ENCODE assay signal across 10 mouse cellular contexts in genomic region chr4:120120276-120120675, GRCm38 (mm10). TPM values are rescaled to one million over a fixed set of nuclear protein-coding genes. Genes with fewer than 3 reads are reported as not detected.
DNase-seq lines count a peak whose midpoint lies in the region; ATAC-seq and TF ChIP-seq lines count a peak whose summit lies in the region.
"Had no signal": no experiment of that assay in that cellular context is flagged by ENCODE, and none has a peak within 500 bp of the region (broad histone marks: within the 10 kb centered on the region; RNA-seq: fewer than 3 reads in every experiment).

No protein-coding gene starts in this region.

- ATAC-seq in neural tube, embryonic 13.5 days (ENCODE audit: low read depth), result peak; percentile 33; the same call in 1 of the 2 replicates
- no peak for ATAC-seq in monocyte, adult 5-6 weeks (replicated peaks; ENCODE audit: insufficient number of reproducible peaks, low FRiP score, low TSS enrichment, poor library complexity, severe bottlenecking)

- H3K36me3 ChIP-seq in spleen, adult 2 months (ENCODE audit: control insufficient read depth, insufficient read depth, low read length), result no peaks in the 10 kb centered on the region
- H3K36me3 ChIP-seq in neural tube, embryonic 13.5 days, result 0 out of 2 replicates have a peak, but pooled peaks cover 3% of the 10 kb centered on the region
- H3K36me3 ChIP-seq: midbrain, embryonic 12.5 days had no signal

- H3K4me2 ChIP-seq in neural tube, embryonic 13.5 days, result no peak overlapping the region
- H3K4me2 ChIP-seq: midbrain, embryonic 12.5 days had no signal

- H3K4me3 ChIP-seq in spleen, adult 2 months (ENCODE audit: extremely low read depth, insufficient read depth, insufficient read length), result no peak overlapping the region
- no peak overlapping the region for H3K4me3 ChIP-seq in cortical plate, adult 2 months (ENCODE audit: insufficient read depth, low read length)
- no peak overlapping the region for H3K4me3 ChIP-seq in neural tube, embryonic 13.5 days
- H3K4me3 ChIP-seq: midbrain, embryonic 12.5 days had no signal

- H3K9me3 ChIP-seq in neural tube, embryonic 13.5 days, result peaks cover 4% of the 10 kb centered on the region; the same call in 1 of the 2 replicates
- H3K9me3 ChIP-seq: midbrain, embryonic 12.5 days had no signal

- peak in 1 of 2 experiments; percentile 40 for DNase-seq in spleen, adult 2 months (ENCODE audit: low read depth in 1 of 2, low spot score in 2 of 2)
- DNase-seq in spleen, postnatal 14 days (ENCODE audit: low spot score in 2 of 2), result no peak
- peak; percentile 71 to 92 for DNase-seq in adrenal gland, adult (ENCODE audit: inconsistent age in 2 of 2, low spot score in 1 of 2)
- DNase-seq in heart, postnatal 4 days, result peak; percentile 85
- peak; percentile 27 for DNase-seq in layer of hippocampus, adult 9-10 months (ENCODE audit: low spot score)

- no peak overlapping the region for H3K27ac ChIP-seq in spleen, adult 2 months (ENCODE audit: insufficient read depth, low read length)
- H3K27ac ChIP-seq in cortical plate, adult 2 months (ENCODE audit: insufficient read depth, low read length), result no peak overlapping the region
- no peak overlapping the region for H3K27ac ChIP-seq in neural tube, embryonic 13.5 days (replicated peaks)
- H3K27ac ChIP-seq: midbrain, embryonic 12.5 days had no signal

- H3K9ac ChIP-seq in neural tube, embryonic 13.5 days, result no peak overlapping the region
- H3K9ac ChIP-seq: midbrain, embryonic 12.5 days had no signal

- no peaks in the 10 kb centered on the region for H3K4me1 ChIP-seq in spleen, adult 2 months (ENCODE audit: control insufficient read depth, insufficient read depth, insufficient read length)
- H3K4me1 ChIP-seq in cortical plate, adult 2 months (ENCODE audit: control insufficient read depth, insufficient read depth, low read length), result peaks cover 5% of the 10 kb centered on the region
- no peaks in the 10 kb centered on the region for H3K4me1 ChIP-seq in neural tube, embryonic 13.5 days (replicated peaks)
- H3K4me1 ChIP-seq: midbrain, embryonic 12.5 days had no signal

- H3K27me3 ChIP-seq in spleen, adult 2 months (ENCODE audit: control insufficient read depth, insufficient read depth, low read length), result no peaks in the 10 kb centered on the region
- no peaks in the 10 kb centered on the region for H3K27me3 ChIP-seq in neural tube, embryonic 13.5 days

- TF ChIP-seq POLR2A in spleen, adult 2 months (IDR thresholded peaks at IDR 0.05; ENCODE audit: low read depth, low read length), result no peak
- TF ChIP-seq POLR2A in cortical plate, adult 2 months (IDR thresholded peaks at IDR 0.05; ENCODE audit: extremely low read depth, insufficient read depth, low read length), result no peak

- 28% methylated on average over 8 of the region's 8 CpGs for WGBS in spleen, adult 2 months
- WGBS in neural tube, embryonic 13.5 days, result 32% methylated on average over 8 of the region's 8 CpGs

- TF ChIP-seq CTCF in spleen, adult 2 months (IDR thresholded peaks at IDR 0.05; ENCODE audit: extremely low read depth, insufficient read depth, insufficient read length, insufficient replicate concordance), result peak; percentile 79; the same call in 1 of the 2 replicates
- TF ChIP-seq CTCF in cortical plate, adult 2 months (IDR thresholded peaks at IDR 0.05; ENCODE audit: extremely low read depth, insufficient read depth, low read length), result peak; percentile 75

RNA-seq across cellular contexts. Expression of gene Edn2, which starts 40.7 kb away (rescaled TPM):
- not detected in 2 replicates for polyA plus RNA-seq in spleen, adult 2 months (2012; rRNA removed)
- polyA plus RNA-seq in cortical plate, adult 2 months (2012; rRNA removed), result 0.13 TPM in 1 of 2 replicates, not detected in the other
- total RNA-seq in heart, postnatal 4 days (2021), result not detected
- 0.21 and 0.47 TPM in 2 replicates for polyA plus RNA-seq in neural tube, embryonic 13.5 days (2015; fragmentation: Nextera tagmentation; extraction: Ambion mirVana)
- not detected in 3 replicates for total RNA-seq in monocyte, adult 5-6 weeks (2017)
- polyA plus RNA-seq: midbrain, embryonic 12.5 days had no signal

RNA-seq across cellular contexts. Expression of gene AL607142.1, which starts 55.5 kb away (rescaled TPM):
- polyA plus RNA-seq in spleen, adult 2 months (2012; rRNA removed), result not detected in 2 replicates
- polyA plus RNA-seq in cortical plate, adult 2 months (2012; rRNA removed), result not detected in 2 replicates
- total RNA-seq in heart, postnatal 4 days (2021), result not detected
- not detected in 2 replicates for polyA plus RNA-seq in neural tube, embryonic 13.5 days (2015; fragmentation: Nextera tagmentation; extraction: Ambion mirVana)
- not detected in 3 replicates for total RNA-seq in monocyte, adult 5-6 weeks (2017)
- polyA plus RNA-seq: frontal cortex, adult 2 months; midbrain, embryonic 12.5 days had no signal

Comparison
In these comparisons a context has a peak if more than half of its experiments do, and no peak if none do; other contexts are left out.
1. DNase-seq: peak in adrenal gland, adult (2 of 2), heart, postnatal 4 days (single experiment) and layer of hippocampus, adult 9-10 months (single experiment); none in spleen, postnatal 14 days (0 of 2).